Mouse (Mus musculus): ENCODE results near the gene Gdf15. TPM values are rescaled to one million over a fixed set of nuclear protein-coding genes. Genes with fewer than 3 reads are reported as not detected.

Gene Gdf15
- total RNA-seq, 2 experiments from 2014 or later, result 0.16 to 0.21 TPM

- DNase-seq (ENCODE audit: low spot score), result peak; percentile 85
These were observed 2.4 kb downstream of the Gdf15 start for GRCm38 (mm10) chr8:70629574-70630531.

GRCm38 (mm10) chr8:70628986-70629490 is 3.2 kb downstream of the Gdf15 start:
- no peak for DNase-seq (ENCODE audit: low spot score)

GRCm38 (mm10) chr8:70627041-70627440 is 5.2 kb downstream of the Gdf15 start:
- DNase-seq (ENCODE audit: low spot score), result no peak

GRCm38 (mm10) chr8:70625104-70625503 is 7.2 kb downstream of the Gdf15 start:
- peak; percentile 62 for DNase-seq (ENCODE audit: low spot score)

GRCm38 (mm10) chr8:70622220-70622619 is 10.0 kb downstream of the Gdf15 start:
- no peak for DNase-seq (ENCODE audit: low spot score)

GRCm38 (mm10) chr8:70618888-70619334 is 13.3 kb downstream of the Gdf15 start:
- DNase-seq (ENCODE audit: low spot score), result peak; percentile 54

GRCm38 (mm10) chr8:70617985-70618384 is 14.3 kb downstream of the Gdf15 start:
- DNase-seq (ENCODE audit: low spot score), result no peak

- no peak for DNase-seq (ENCODE audit: low spot score)
These were observed 15.6 kb downstream of the Gdf15 start for GRCm38 (mm10) chr8:70616645-70617044.

- no peak for DNase-seq (ENCODE audit: low spot score)
These were observed 16.4 kb downstream of the Gdf15 start, which contains the start of gene Lrrc25 for GRCm38 (mm10) chr8:70615894-70616293. TSS of gene Lrrc25 (plus strand) at chr8:70616155.

- no peak for DNase-seq (ENCODE audit: low spot score)
These were observed 17.0 kb downstream of the Gdf15 start for GRCm38 (mm10) chr8:70615281-70615680.

- DNase-seq (ENCODE audit: low spot score), result no peak
These were observed 17.8 kb downstream of the Gdf15 start for GRCm38 (mm10) chr8:70614469-70614868.

GRCm38 (mm10) chr8:70613763-70614162 is 18.5 kb downstream of the Gdf15 start:
- DNase-seq (ENCODE audit: low spot score), result no peak

- peak; percentile 90 for DNase-seq (ENCODE audit: low spot score)
These were observed 20.4 kb downstream of the Gdf15 start for GRCm38 (mm10) chr8:70611849-70612248.

GRCm38 (mm10) chr8:70610796-70611771 is 21.2 kb downstream of the Gdf15 start:
- DNase-seq (ENCODE audit: low spot score), result peak; percentile 86

- peak; percentile 90 for DNase-seq (ENCODE audit: low spot score)
These were observed 22.1 kb downstream of the Gdf15 start for GRCm38 (mm10) chr8:70609849-70610795.

GRCm38 (mm10) chr8:70609368-70609848 is 22.8 kb downstream of the Gdf15 start:
- DNase-seq (ENCODE audit: low spot score), result peak; percentile 78

- no peak for DNase-seq (ENCODE audit: low spot score)
These were observed 23.4 kb downstream of the Gdf15 start, which contains the start of gene Ssbp4 for GRCm38 (mm10) chr8:70608749-70609367. TSS of gene Ssbp4 (minus strand) at chr8:70608872.

GRCm38 (mm10) chr8:70607898-70608748 is 24.1 kb downstream of the Gdf15 start:
- no peak for DNase-seq (ENCODE audit: low spot score)

- no peak for DNase-seq (ENCODE audit: low spot score)
These were observed 24.7 kb downstream of the Gdf15 start for GRCm38 (mm10) chr8:70607603-70607897.
